Mouse (Mus musculus) heart, postnatal 0 days (tissue): ENCODE measurements around the gene Tppp.

Source experiments
- CTCF ChIP-seq: IDR thresholded peaks from 2 replicates; pipeline ENCODE4 v1.5.1; 2016; ENCODE audit warnings: antibody characterized with exemption, control low read depth, low read depth
- EP300 ChIP-seq: IDR thresholded peaks from 2 replicates; pipeline ENCODE4 v1.6.1; 2016; ENCODE audit warnings: antibody characterized with exemption, low read depth

GRCm38 (mm10) chr13:74010678-74011077, 1.5 kb downstream of the Tppp start:
- TF ChIP-seq CTCF (no peak), EP300 (no peak)
